Mouse (Mus musculus): ENCODE measurements around the gene Ttc34. TPM values are rescaled to one million over a fixed set of nuclear protein-coding genes. Genes with fewer than 3 reads are reported as not detected.

The Ttc34 gene
- polyA plus RNA-seq, 1 experiment from 2014 or later = not detected

- 59% methylated on average over 10 of the region's 10 CpGs for WGBS (ENCODE audit: insufficient replicate concordance)
- no peaks in the 10 kb centered on the region for H3K9me3 ChIP-seq (replicated peaks)
- peaks cover 12% of the 10 kb centered on the region; the same call in 1 of the 2 replicates for H3K4me1 ChIP-seq (replicated peaks)
- no peak overlapping the region for H3K9ac ChIP-seq
- H3K4me2 ChIP-seq = no peak overlapping the region
- H3K27me3 ChIP-seq = peaks cover 53% of the 10 kb centered on the region
- no peak for ATAC-seq (ENCODE audit: insufficient read depth)
- no peaks in the 10 kb centered on the region for H3K36me3 ChIP-seq (replicated peaks)
- H3K4me3 ChIP-seq (replicated peaks) = no peak overlapping the region
- no peak overlapping the region for H3K27ac ChIP-seq (replicated peaks)
Measured at GRCm38 (mm10) chr4:154857366-154858240, 20.3 kb downstream of the Ttc34 start.

- H3K4me3 ChIP-seq (replicated peaks) = no peak overlapping the region
Measured at GRCm38 (mm10) chr4:154858601-154859000, 21.3 kb downstream of the Ttc34 start.

GRCm38 (mm10) chr4:154861967-154862366 lies 24.7 kb downstream of the Ttc34 start:
- Histone ChIP-seq H3K27me3 (peaks cover 26% of the 10 kb centered on the region), H3K9me3 (replicated peaks) (no peaks in the 10 kb centered on the region), H3K4me2 (no peak overlapping the region), H3K36me3 (replicated peaks) (no peaks in the 10 kb centered on the region), H3K4me3 (replicated peaks) (no peak overlapping the region), H3K9ac (no peak overlapping the region), H3K4me1 (replicated peaks) (peaks cover 12% of the 10 kb centered on the region), H3K27ac (replicated peaks) (no peak overlapping the region)
- 56% methylated on average over 5 of the region's 5 CpGs for WGBS (ENCODE audit: insufficient replicate concordance)
- no peak for ATAC-seq (ENCODE audit: insufficient read depth)

More at GRCm38 (mm10) chr4:154858601-154859000, 21.3 kb downstream of the Ttc34 start:
- Histone ChIP-seq H3K27ac (replicated peaks) (no peak overlapping the region), H3K4me2 (no peak overlapping the region), H3K9me3 (replicated peaks) (no peaks in the 10 kb centered on the region), H3K36me3 (replicated peaks) (no peaks in the 10 kb centered on the region), H3K9ac (no peak overlapping the region), H3K27me3 (peaks cover 52% of the 10 kb centered on the region), H3K4me1 (replicated peaks) (peaks cover 12% of the 10 kb centered on the region; the same call in 1 of the 2 replicates)
- no peak for ATAC-seq (ENCODE audit: insufficient read depth)
- WGBS (ENCODE audit: insufficient replicate concordance) = 43% methylated on average over 3 of the region's 3 CpGs

- Histone ChIP-seq H3K4me2 (peak overlapping the region; percentile 68), H3K27ac (replicated peaks) (no peak overlapping the region), H3K27me3 (peaks cover 26% of the 10 kb centered on the region), H3K4me1 (replicated peaks) (peaks cover 12% of the 10 kb centered on the region), H3K4me3 (replicated peaks) (no peak overlapping the region), H3K9me3 (replicated peaks) (no peaks in the 10 kb centered on the region), H3K9ac (no peak overlapping the region), H3K36me3 (replicated peaks) (no peaks in the 10 kb centered on the region)
- no peak for ATAC-seq (ENCODE audit: insufficient read depth)
- 69% methylated on average over 3 of the region's 3 CpGs for WGBS (ENCODE audit: insufficient replicate concordance)
Measured at GRCm38 (mm10) chr4:154863436-154863935, 26.2 kb downstream of the Ttc34 start.

GRCm38 (mm10) chr4:154864271-154864771 lies 27.1 kb downstream of the Ttc34 start:
- WGBS (ENCODE audit: insufficient replicate concordance) = 1% methylated on average over 18 of the region's 18 CpGs
- peak overlapping the region; percentile 48 for H3K4me3 ChIP-seq (replicated peaks)
- no peaks in the 10 kb centered on the region for H3K9me3 ChIP-seq (replicated peaks)
- 0 out of 2 replicates have a peak overlapping the region, but pooled peaks have one; percentile 23 for H3K9ac ChIP-seq
- H3K4me2 ChIP-seq = peak overlapping the region; percentile 68
- peaks cover 31% of the 10 kb centered on the region for H3K27me3 ChIP-seq
- peak overlapping the region; percentile 24; the same call in 1 of the 2 replicates for H3K27ac ChIP-seq (replicated peaks)
- peak; percentile 76 for ATAC-seq (ENCODE audit: insufficient read depth)
- H3K36me3 ChIP-seq (replicated peaks) = no peaks in the 10 kb centered on the region
- H3K4me1 ChIP-seq (replicated peaks) = peaks cover 12% of the 10 kb centered on the region

- H3K4me2 ChIP-seq = peak overlapping the region; percentile 68; the same call in 1 of the 2 replicates
- H3K4me3 ChIP-seq (replicated peaks) = no peak overlapping the region
- H3K9ac ChIP-seq = no peak overlapping the region
- ATAC-seq (ENCODE audit: insufficient read depth) = no peak
- peaks cover 33% of the 10 kb centered on the region for H3K27me3 ChIP-seq
- no peaks in the 10 kb centered on the region for H3K36me3 ChIP-seq (replicated peaks)
- no peaks in the 10 kb centered on the region for H3K9me3 ChIP-seq (replicated peaks)
- no peak overlapping the region for H3K27ac ChIP-seq (replicated peaks)
- 74% methylated on average over 18 of the region's 18 CpGs for WGBS (ENCODE audit: insufficient replicate concordance)
- peaks cover 12% of the 10 kb centered on the region for H3K4me1 ChIP-seq (replicated peaks)
Measured at GRCm38 (mm10) chr4:154864961-154865760, 27.9 kb downstream of the Ttc34 start.

- no peak for ATAC-seq (ENCODE audit: insufficient read depth)
- H3K36me3 ChIP-seq (replicated peaks) = no peaks in the 10 kb centered on the region
- H3K9ac ChIP-seq = no peak overlapping the region
- H3K4me1 ChIP-seq (replicated peaks) = peaks cover 12% of the 10 kb centered on the region
- 68% methylated on average over 5 of the region's 5 CpGs for WGBS (ENCODE audit: insufficient replicate concordance)
- no peak overlapping the region for H3K4me3 ChIP-seq (replicated peaks)
- no peak overlapping the region for H3K27ac ChIP-seq (replicated peaks)
- no peaks in the 10 kb centered on the region for H3K9me3 ChIP-seq (replicated peaks)
- peaks cover 43% of the 10 kb centered on the region for H3K27me3 ChIP-seq
- H3K4me2 ChIP-seq = no peak overlapping the region
Measured at GRCm38 (mm10) chr4:154866391-154866790, 29.1 kb downstream of the Ttc34 start.

- Histone ChIP-seq H3K4me2 (no peak overlapping the region), H3K36me3 (replicated peaks) (no peaks in the 10 kb centered on the region), H3K9ac (no peak overlapping the region), H3K27me3 (peaks cover 52% of the 10 kb centered on the region), H3K4me3 (replicated peaks) (no peak overlapping the region), H3K27ac (replicated peaks) (no peak overlapping the region), H3K9me3 (replicated peaks) (no peaks in the 10 kb centered on the region), H3K4me1 (replicated peaks) (peaks cover 12% of the 10 kb centered on the region)
- ATAC-seq (ENCODE audit: insufficient read depth) = no peak
- WGBS (ENCODE audit: insufficient replicate concordance) = 61% methylated on average over 6 of the region's 6 CpGs
Measured at GRCm38 (mm10) chr4:154867257-154867656, 30.0 kb downstream of the Ttc34 start.

- Histone ChIP-seq H3K27ac (replicated peaks) (no peak within 1 kb of the TSS), H3K4me2 (no peak within 1 kb of the TSS), H3K27me3 (peaks cover 60% of the 10 kb centered on the region), H3K36me3 (replicated peaks) (no peaks in the 10 kb centered on the region), H3K4me1 (replicated peaks) (peaks cover 5% of the 10 kb centered on the region), H3K4me3 (replicated peaks) (no peak within 1 kb of the TSS), H3K9ac (no peak within 1 kb of the TSS), H3K9me3 (replicated peaks) (no peaks in the 10 kb centered on the region)
- 70% methylated on average over 7 of the region's 7 CpGs for WGBS (ENCODE audit: insufficient replicate concordance)
- no peak for ATAC-seq (ENCODE audit: insufficient read depth)
Measured at GRCm38 (mm10) chr4:154869440-154869839, 32.2 kb downstream of the Ttc34 start, which contains the start of gene Mmel1. Gene Mmel1, plus strand, starts transcription at chr4:154869585.

GRCm38 (mm10) chr4:154870721-154871120 lies 33.5 kb downstream of the Ttc34 start:
- no peaks in the 10 kb centered on the region for H3K36me3 ChIP-seq (replicated peaks)
- peaks cover 67% of the 10 kb centered on the region for H3K27me3 ChIP-seq
- no peak for ATAC-seq (ENCODE audit: insufficient read depth)
- H3K4me3 ChIP-seq (replicated peaks) = no peak overlapping the region
- no peak overlapping the region for H3K4me2 ChIP-seq
- no peak overlapping the region for H3K27ac ChIP-seq (replicated peaks)
- 62% methylated on average over 4 of the region's 4 CpGs for WGBS (ENCODE audit: insufficient replicate concordance)
- H3K9ac ChIP-seq = no peak overlapping the region
- H3K4me1 ChIP-seq (replicated peaks) = no peaks in the 10 kb centered on the region
- no peaks in the 10 kb centered on the region for H3K9me3 ChIP-seq (replicated peaks)
